Mouse (Mus musculus) ES-E14 (cell line): ENCODE results near the gene Prickle4.

ENCODE experiments used
- MAFK ChIP-seq: IDR thresholded peaks from 2 replicates; pipeline ENCODE4 v1.6.1; 2014; ENCODE audit warnings: mild to moderate bottlenecking, low read depth, low read length, inconsistent platforms; ENCODE audit not compliant: insufficient read depth
- ZC3H11A ChIP-seq: IDR thresholded peaks from 2 replicates; pipeline ENCODE4 v1.6.1; 2012; ENCODE audit warnings: low read depth, mild to moderate bottlenecking, inconsistent platforms, low read length, borderline replicate concordance

DNA sequence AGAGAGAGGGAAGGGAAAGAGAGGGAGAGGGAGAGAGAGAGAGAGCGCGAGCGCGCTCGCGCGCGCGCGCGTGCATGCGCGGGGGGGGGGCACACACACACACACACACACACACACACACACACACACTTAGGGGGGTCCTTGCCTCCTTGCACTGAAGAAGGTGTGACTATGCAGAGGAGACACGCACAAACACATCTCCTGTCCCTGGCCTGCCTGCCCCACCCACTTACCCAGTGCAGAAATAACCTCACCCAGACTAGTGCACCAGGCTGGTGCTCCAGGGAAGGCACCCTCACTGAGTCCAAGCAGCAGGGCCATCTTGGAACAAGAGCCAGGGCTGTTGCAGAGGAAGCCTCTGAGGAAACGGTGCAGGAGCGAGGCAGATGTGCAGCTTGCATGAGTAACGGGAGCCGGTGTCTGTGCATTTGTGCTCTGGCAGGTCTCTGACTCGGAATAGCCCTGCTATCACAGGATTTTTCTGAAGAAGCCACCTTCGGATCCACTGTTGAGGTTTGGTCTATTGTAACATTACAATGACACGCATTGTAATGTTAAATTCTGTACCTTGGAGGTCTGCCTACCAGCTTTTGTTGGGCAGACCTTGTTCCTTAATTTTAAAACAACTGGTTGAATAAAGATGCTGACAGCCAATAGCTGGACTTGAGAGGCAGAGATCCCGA, 18.5 kb upstream of the Prickle4 start:
- TF ChIP-seq MAFK (no peak), ZC3H11A (no peak)
